Mouse (Mus musculus) megakaryocyte, adult 5-6 weeks (primary cell): ENCODE results near the gene H3f3a. TPM values are rescaled to one million over a fixed set of nuclear protein-coding genes. Genes with fewer than 3 reads are reported as not detected.
A peak's percentile ranks its signal among the peaks of the same experiment; 100 is the strongest.

ENCODE experiments used
- ATAC-seq: 2 replicates; pipeline ENCODE4 v1.8.0; 2016; ENCODE audit warnings: mild to moderate bottlenecking, inconsistent platforms; ENCODE audit not compliant: poor library complexity, severe bottlenecking
- total RNA-seq, 2 experiments: library from RNA; stranded (forward) in 1 of 2; stranded (reverse) in 1 of 2; fragments of 153-499, 151-499 nt in 1 of 2; fragments of 221-1000, 200-1000 nt in 1 of 2; gene quantifications; 2 replicates each; pipeline versions ENCODE4 v1.2.3 to v1.2.4; 2015 to 2017

H3f3a gene
- total RNA-seq, 2 experiments from 2014 or later, result 3,338 to 3,921 TPM

DNA sequence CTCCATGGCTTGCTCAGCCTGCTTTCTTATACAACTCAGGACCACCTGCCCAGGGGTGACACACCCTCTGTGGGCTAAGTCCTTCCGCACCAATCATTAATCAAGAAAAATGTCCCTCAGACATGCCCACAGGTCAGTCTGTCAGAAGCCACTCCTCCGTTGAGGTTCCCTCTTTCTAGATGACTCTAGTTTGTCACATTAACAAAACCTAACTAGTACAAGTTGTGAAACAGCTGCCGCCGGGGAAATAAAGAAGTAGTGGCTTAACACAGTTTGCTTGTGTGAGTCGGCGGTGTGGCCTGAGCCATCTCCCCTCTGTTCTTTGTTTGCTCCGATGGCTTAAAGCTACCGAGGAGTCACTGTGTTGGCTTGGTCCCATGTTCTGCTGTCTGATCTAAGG is 51.1 kb downstream of the H3f3a start:
- peak; percentile 68 for ATAC-seq

DNA sequence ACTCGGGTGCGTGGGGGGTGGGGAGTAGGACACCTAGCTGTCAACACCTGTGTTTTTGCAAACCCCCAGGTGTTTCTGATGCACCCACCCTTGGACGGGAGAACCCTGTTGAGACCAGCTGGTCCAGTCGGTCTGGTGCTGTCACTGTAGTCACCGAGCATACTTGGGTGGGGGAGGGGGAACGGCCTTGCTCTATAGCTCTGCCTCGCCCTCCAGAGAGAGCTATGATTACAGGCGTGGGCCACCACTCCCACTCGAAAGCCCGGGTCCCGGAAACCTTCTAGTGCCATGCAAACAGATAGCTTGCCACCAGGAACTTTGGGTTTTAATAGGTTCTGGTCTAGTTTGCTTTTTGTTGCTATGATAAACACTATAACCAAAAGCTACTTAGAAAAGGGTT is 51.6 kb downstream of the H3f3a start:
- no peak for ATAC-seq

DNA sequence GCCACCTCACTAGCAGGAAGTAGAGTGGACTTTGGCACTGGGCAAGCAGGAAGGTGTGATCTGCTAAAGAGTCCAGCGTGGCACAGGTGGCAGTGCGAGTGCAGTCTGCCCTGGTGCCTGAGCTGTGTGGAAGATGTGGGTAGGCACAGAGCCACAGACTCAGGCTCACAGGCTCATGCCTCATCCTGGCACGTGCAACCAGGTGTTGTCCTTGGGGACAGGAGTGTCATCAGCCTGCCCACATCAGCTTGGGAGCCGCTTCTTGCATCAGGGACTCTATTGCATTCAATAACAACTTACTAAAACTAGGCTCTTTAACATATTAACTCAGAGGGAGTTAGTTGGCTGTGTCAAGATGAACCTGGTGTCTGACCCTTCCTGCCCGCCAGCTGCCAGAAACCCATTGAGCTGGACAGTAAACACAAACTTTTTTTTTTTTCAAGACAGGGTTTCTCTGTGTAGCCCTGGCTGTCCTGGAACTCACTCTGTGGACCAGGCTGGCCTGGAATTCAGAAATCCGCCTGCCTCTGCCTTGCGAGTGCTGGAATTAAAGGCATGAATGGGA is 55.7 kb downstream of the H3f3a start:
- no peak for ATAC-seq

DNA sequence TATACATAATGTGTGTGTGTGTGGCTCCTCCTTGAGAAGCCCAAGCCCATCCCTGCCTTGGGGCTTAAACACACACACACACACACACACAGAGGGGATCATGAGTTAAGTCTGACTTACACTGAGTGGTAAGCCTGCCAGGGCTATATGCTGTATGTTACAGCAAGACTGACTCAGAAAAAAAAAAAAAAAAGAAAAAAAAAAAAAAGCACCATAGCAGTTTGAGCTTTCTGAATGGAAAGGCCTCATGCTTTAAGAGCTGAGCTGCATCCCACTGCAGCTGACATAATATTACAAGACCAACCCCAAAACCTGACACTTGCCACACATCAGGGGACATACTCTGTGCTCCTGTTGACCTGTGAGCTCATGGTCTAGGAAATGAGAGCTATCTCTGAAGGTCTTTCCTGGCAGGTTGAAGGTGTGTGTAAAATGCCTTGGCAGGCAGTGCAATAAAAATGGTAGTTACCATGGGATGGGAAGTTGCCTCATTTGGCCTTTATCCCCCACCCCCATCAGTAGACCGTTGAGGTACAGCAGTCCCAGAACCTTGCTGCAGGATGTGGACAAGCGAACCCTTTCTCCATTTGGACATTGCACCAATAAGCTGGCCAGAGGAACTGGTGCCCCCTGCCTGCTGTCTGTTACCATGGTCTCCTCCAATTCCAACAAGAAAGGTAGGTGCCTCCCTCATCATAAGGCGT is 56.3 kb downstream of the H3f3a start:
- peak; percentile 25 for ATAC-seq

DNA sequence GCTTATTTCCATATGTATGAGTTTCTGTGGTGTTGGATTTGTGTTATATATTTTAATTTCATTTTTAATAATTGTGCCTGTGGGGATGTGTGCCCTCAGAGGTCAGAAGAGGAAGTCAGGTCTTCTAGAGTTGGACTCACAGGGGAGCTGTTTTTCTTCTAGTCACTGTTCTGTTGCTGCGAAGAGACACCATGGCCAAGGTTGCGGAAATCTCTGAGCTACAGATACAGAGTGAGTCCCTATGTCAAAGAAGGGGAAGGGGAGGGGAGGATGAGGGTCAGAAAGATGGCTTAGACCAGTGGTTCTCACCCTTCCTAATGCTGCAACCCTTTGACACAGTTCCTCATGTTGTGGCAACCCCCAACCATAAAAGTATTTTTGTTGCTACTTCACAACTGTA is 57.0 kb downstream of the H3f3a start:
- ATAC-seq, result peak; percentile 68

DNA sequence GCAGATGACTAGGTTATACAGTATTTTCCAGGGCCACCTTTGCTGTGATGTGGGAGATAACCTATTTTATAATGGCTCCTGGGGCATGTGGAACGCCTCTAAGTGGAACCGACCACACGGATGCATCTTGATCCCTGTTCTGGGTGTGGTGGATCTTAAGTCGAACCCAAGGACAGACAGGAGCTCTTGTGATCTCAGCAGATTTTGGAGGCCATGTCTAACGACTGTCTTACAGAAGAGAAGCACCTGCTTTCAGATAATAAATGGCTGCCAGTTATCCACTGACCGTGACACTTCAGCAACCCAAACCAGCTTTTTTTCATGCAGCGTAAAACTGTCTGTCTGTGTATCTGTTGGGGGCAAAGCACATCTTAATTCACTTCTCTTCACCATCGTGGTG is 59.4 kb downstream of the H3f3a start:
- ATAC-seq, result no peak

DNA sequence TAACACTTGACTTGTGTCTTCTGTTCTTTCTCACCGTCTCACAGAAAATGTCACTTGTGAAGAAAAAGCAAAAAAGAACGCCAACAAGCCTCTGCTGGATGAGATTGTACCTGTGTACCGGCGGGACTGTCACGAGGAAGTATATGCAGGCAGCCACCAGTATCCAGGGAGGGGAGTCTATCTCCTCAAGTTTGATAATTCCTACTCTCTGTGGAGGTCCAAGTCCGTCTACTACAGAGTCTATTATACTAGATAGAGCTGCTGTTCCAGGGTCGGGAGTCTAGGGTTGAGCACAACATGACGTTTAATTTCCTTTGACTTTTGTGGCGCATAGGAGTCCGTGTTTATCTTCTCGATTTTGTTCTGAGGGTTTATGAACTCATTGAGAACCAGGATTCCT is 61.6 kb downstream of the H3f3a start:
- no peak for ATAC-seq

Other genes with a start within 250 kb of the H3f3a start
- gene Parp1, start 245.0 kb downstream of the H3f3a start, total RNA-seq (2015), result 38.4 and 41.6 TPM in 2 replicates
- gene Parp1, start 245.0 kb downstream of the H3f3a start, total RNA-seq (2017), result 97.3 and 107 TPM in 2 replicates
- 30.8 and 32.5 TPM in 2 replicates for gene Lin9, start 172.8 kb downstream of the H3f3a start, total RNA-seq (2015)
- gene Lin9, start 172.8 kb downstream of the H3f3a start, total RNA-seq (2017), result 32.8 and 35.7 TPM in 2 replicates
- not detected in 2 replicates for gene Mixl1, start 116.9 kb downstream of the H3f3a start, total RNA-seq (2015)
- not detected in 2 replicates for gene Mixl1, start 116.9 kb downstream of the H3f3a start, total RNA-seq (2017)
- gene Acbd3, start 87.9 kb downstream of the H3f3a start, total RNA-seq (2015), result 25.2 and 27.1 TPM in 2 replicates
- gene Acbd3, start 87.9 kb downstream of the H3f3a start, total RNA-seq (2017), result 49.8 and 52.4 TPM in 2 replicates
- gene Sde2, start 37.2 kb upstream of the H3f3a start, total RNA-seq (2015), result 18.1 and 21.1 TPM in 2 replicates
- 24.8 and 34.9 TPM in 2 replicates for gene Sde2, start 37.2 kb upstream of the H3f3a start, total RNA-seq (2017)
- not detected in 2 replicates for gene Lefty2, start 79.2 kb upstream of the H3f3a start, total RNA-seq (2015)
- gene Lefty2, start 79.2 kb upstream of the H3f3a start, total RNA-seq (2017), result not detected in 2 replicates
- gene Pycr2, start 90.3 kb upstream of the H3f3a start, total RNA-seq (2015), result 14.5 and 16.4 TPM in 2 replicates
- gene Pycr2, start 90.3 kb upstream of the H3f3a start, total RNA-seq (2017), result 17.3 and 19.6 TPM in 2 replicates
- 0.60 and 1.5 TPM in 2 replicates for gene Lefty1, start 121.1 kb upstream of the H3f3a start, total RNA-seq (2015)
- 0.29 and 0.98 TPM in 2 replicates for gene Lefty1, start 121.1 kb upstream of the H3f3a start, total RNA-seq (2017)
- 35.0 and 35.5 TPM in 2 replicates for gene Tmem63a, start 128.4 kb upstream of the H3f3a start, total RNA-seq (2015)
- 31.7 and 35.2 TPM in 2 replicates for gene Tmem63a, start 128.4 kb upstream of the H3f3a start, total RNA-seq (2017)
- gene Ephx1, start 207.0 kb upstream of the H3f3a start, total RNA-seq (2015), result 1.3 and 2.4 TPM in 2 replicates
- 1.3 and 2.1 TPM in 2 replicates for gene Ephx1, start 207.0 kb upstream of the H3f3a start, total RNA-seq (2017)
- gene 9130409I23Rik, start 237.3 kb upstream of the H3f3a start, total RNA-seq (2015), result not detected in 2 replicates
- gene 9130409I23Rik, start 237.3 kb upstream of the H3f3a start, total RNA-seq (2017), result not detected in 2 replicates